Mouse (Mus musculus) hindbrain, embryonic 10.5 days (tissue): ENCODE data around the gene Zfp958. TPM values are rescaled to one million over a fixed set of nuclear protein-coding genes. Genes with fewer than 3 reads are reported as not detected.
A peak's percentile ranks its signal among the peaks of the same experiment; 100 is the strongest.

Experiments used
- DNase-seq: peaks from one replicate; pipeline ENCODE4 v3.0.0-alpha.2; 2017; ENCODE audit warnings: low spot score
- H3K27ac ChIP-seq: fragments of 300-500 bp; sonication (generic); 2 replicates; pipeline ENCODE4 v1.5.1; 2016; ENCODE audit warnings: mild to moderate bottlenecking, moderate library complexity
- H3K27me3 ChIP-seq: fragments of 300-500 bp; sonication (generic); 2 replicates; pipeline ENCODE4 v1.6.1; 2016; ENCODE audit warnings: mild to moderate bottlenecking; ENCODE audit not compliant: poor library complexity, insufficient read depth, severe bottlenecking
- H3K36me3 ChIP-seq: fragments of 300-500 bp; sonication (generic); 2 replicates; pipeline ENCODE4 v1.6.1; 2016; ENCODE audit warnings: mild to moderate bottlenecking, moderate library complexity
- H3K4me1 ChIP-seq: fragments of 300-500 bp; sonication (generic); replicated peaks from 2 replicates; pipeline ENCODE4 v1.6.1; 2016; ENCODE audit warnings: mild to moderate bottlenecking
- H3K4me3 ChIP-seq: fragments of 300-500 bp; sonication (generic); 2 replicates; pipeline ENCODE4 v1.5.1; 2016; ENCODE audit warnings: mild to moderate bottlenecking, moderate library complexity
- H3K9me3 ChIP-seq: fragments of 300-500 bp; sonication (generic); 2 replicates; pipeline ENCODE4 v1.6.1; 2016; ENCODE audit warnings: mild to moderate bottlenecking, moderate library complexity
- WGBS: fragments of 180-500 bp; shearing (Covaris S2); methylation state at CpG from one replicate; pipeline ENCODE4 v1.1.7; 2016; 5-methylcytosine and 5-hydroxymethylcytosine counted together
- polyA plus RNA-seq: library from polyadenylated mRNA; unstranded; fragments of >200 nt; fragmentation: Nextera tagmentation; extraction: Ambion mirVana; gene quantifications from 2 replicates; pipeline ENCODE4 v1.2.1, GENCODE M21; 2016

Gene Zfp958
- polyA plus RNA-seq, 1 experiment from 2014 or later, result 9.2 TPM

GRCm38 (mm10) chr8:4675191-4676003 is 62.4 kb downstream of the Zfp958 start:
- Histone ChIP-seq H3K27ac (no peak overlapping the region), H3K36me3 (no peaks in the 10 kb centered on the region), H3K9me3 (peaks cover 31% of the 10 kb centered on the region), H3K4me3 (no peak overlapping the region), H3K27me3 (no peaks in the 10 kb centered on the region), H3K4me1 (peaks cover 8% of the 10 kb centered on the region; the same call in 1 of the 2 replicates)
- whole genome bisulfite sequencing, result 82% methylated on average over 17 of the region's 17 CpGs
- DNase-seq, result no peak

- peaks cover 25% of the 10 kb centered on the region for H3K9me3 ChIP-seq
- H3K4me1 ChIP-seq, result peaks cover 8% of the 10 kb centered on the region; the same call in 1 of the 2 replicates
- no peaks in the 10 kb centered on the region for H3K27me3 ChIP-seq
- WGBS, result 91% methylated on average over 7 of the region's 7 CpGs
- peak overlapping the region; percentile 71 for H3K4me3 ChIP-seq
- no peak for DNase-seq
- H3K36me3 ChIP-seq, result no peaks in the 10 kb centered on the region
- peak overlapping the region; percentile 96 for H3K27ac ChIP-seq
These were observed 63.6 kb downstream of the Zfp958 start for GRCm38 (mm10) chr8:4676586-4676985.

- Histone ChIP-seq H3K9me3 (peaks cover 19% of the 10 kb centered on the region), H3K4me1 (peaks cover 8% of the 10 kb centered on the region; the same call in 1 of the 2 replicates), H3K36me3 (no peaks in the 10 kb centered on the region), H3K27ac (peak overlapping the region; percentile 96), H3K27me3 (no peaks in the 10 kb centered on the region), H3K4me3 (peak overlapping the region; percentile 71)
- WGBS, result under 1% methylated on average over 72 of the region's 72 CpGs
- peak; percentile 97 for DNase-seq
These were observed 64.6 kb downstream of the Zfp958 start for GRCm38 (mm10) chr8:4677265-4678217.

- Histone ChIP-seq H3K27ac (peak overlapping the region; percentile 96), H3K4me1 (peaks cover 8% of the 10 kb centered on the region; the same call in 1 of the 2 replicates), H3K27me3 (no peaks in the 10 kb centered on the region), H3K4me3 (peak overlapping the region; percentile 71), H3K36me3 (no peaks in the 10 kb centered on the region), H3K9me3 (peaks cover 19% of the 10 kb centered on the region)
- under 1% methylated on average over 37 of the region's 37 CpGs for WGBS
- peak; percentile 91 for DNase-seq
These were observed 65.4 kb downstream of the Zfp958 start for GRCm38 (mm10) chr8:4678218-4678907.

GRCm38 (mm10) chr8:4678908-4679545 is 66.1 kb downstream of the Zfp958 start:
- H3K27ac ChIP-seq, result peak overlapping the region; percentile 96
- peak overlapping the region; percentile 71 for H3K4me3 ChIP-seq
- H3K36me3 ChIP-seq, result no peaks in the 10 kb centered on the region
- peaks cover 8% of the 10 kb centered on the region; the same call in 1 of the 2 replicates for H3K4me1 ChIP-seq
- H3K27me3 ChIP-seq, result no peaks in the 10 kb centered on the region
- DNase-seq, result no peak
- 73% methylated on average over 8 of the region's 8 CpGs for WGBS
- peaks cover 19% of the 10 kb centered on the region for H3K9me3 ChIP-seq

GRCm38 (mm10) chr8:4679796-4680195 is 66.8 kb downstream of the Zfp958 start:
- peaks cover 19% of the 10 kb centered on the region for H3K9me3 ChIP-seq
- no peak overlapping the region for H3K4me3 ChIP-seq
- DNase-seq, result no peak
- no peaks in the 10 kb centered on the region for H3K27me3 ChIP-seq
- H3K27ac ChIP-seq, result no peak overlapping the region
- H3K36me3 ChIP-seq, result no peaks in the 10 kb centered on the region
- peaks cover 8% of the 10 kb centered on the region; the same call in 1 of the 2 replicates for H3K4me1 ChIP-seq
- WGBS, result 93% methylated on average over 3 of the region's 3 CpGs

Other genes with a start within 250 kb of the Zfp958 start
- gene Cers4, start 120.1 kb upstream of the Zfp958 start, polyA plus RNA-seq, result 13.4 TPM in 2 replicates
- 52.7 and 78.0 TPM in 2 replicates for gene Shcbp1, start 166.4 kb downstream of the Zfp958 start, polyA plus RNA-seq